Mouse (Mus musculus) ovary, adult 18-20 months (tissue): ENCODE data around the gene Acta1.

ENCODE experiments used
- DNase-seq: peaks from one replicate; pipeline ENCODE4 v3.0.0; 2022; ENCODE audit warnings: low spot score, mixed read lengths

Acta1 gene

GRCm38 (mm10) chr8:123883094-123883493 lies 11.5 kb downstream of the Acta1 start:
- no peak for DNase-seq

- DNase-seq: no peak
Measured at GRCm38 (mm10) chr8:123882412-123882811, 12.1 kb downstream of the Acta1 start.

- no peak for DNase-seq
Measured at GRCm38 (mm10) chr8:123880821-123881350, 13.7 kb downstream of the Acta1 start.

GRCm38 (mm10) chr8:123880271-123880670 lies 14.3 kb downstream of the Acta1 start:
- DNase-seq: no peak

- DNase-seq: no peak
Measured at GRCm38 (mm10) chr8:123877865-123878264, 16.7 kb downstream of the Acta1 start.

GRCm38 (mm10) chr8:123874324-123874723 lies 20.2 kb downstream of the Acta1 start:
- DNase-seq: no peak

GRCm38 (mm10) chr8:123873364-123873763 lies 21.2 kb downstream of the Acta1 start:
- DNase-seq: no peak

GRCm38 (mm10) chr8:123872048-123872447 lies 22.5 kb downstream of the Acta1 start:
- DNase-seq: no peak

- no peak for DNase-seq
Measured at GRCm38 (mm10) chr8:123866971-123867370, 27.6 kb downstream of the Acta1 start.

GRCm38 (mm10) chr8:123865786-123866185 lies 28.8 kb downstream of the Acta1 start:
- no peak for DNase-seq

- no peak for DNase-seq
Measured at GRCm38 (mm10) chr8:123860386-123860785, 34.2 kb downstream of the Acta1 start.

- peak; percentile 6 for DNase-seq
Measured at GRCm38 (mm10) chr8:123859648-123860259, 34.8 kb downstream of the Acta1 start, which contains the start of gene Ccsap. TSS of gene Ccsap (minus strand) at chr8:123860209.

GRCm38 (mm10) chr8:123858941-123859647 lies 35.5 kb downstream of the Acta1 start:
- peak; percentile 85 for DNase-seq

GRCm38 (mm10) chr8:123858574-123858940 lies 36.0 kb downstream of the Acta1 start:
- no peak for DNase-seq

GRCm38 (mm10) chr8:123857361-123857760 lies 37.2 kb downstream of the Acta1 start:
- no peak for DNase-seq

GRCm38 (mm10) chr8:123854733-123855475 lies 39.6 kb downstream of the Acta1 start:
- no peak for DNase-seq

GRCm38 (mm10) chr8:123854252-123854651 lies 40.3 kb downstream of the Acta1 start:
- no peak for DNase-seq

GRCm38 (mm10) chr8:123851590-123851989 lies 43.0 kb downstream of the Acta1 start:
- no peak for DNase-seq

GRCm38 (mm10) chr8:123849352-123849751 lies 45.2 kb downstream of the Acta1 start:
- no peak for DNase-seq

- no peak for DNase-seq
Measured at GRCm38 (mm10) chr8:123847546-123847945, 47.0 kb downstream of the Acta1 start.

GRCm38 (mm10) chr8:123846509-123846908 lies 48.0 kb downstream of the Acta1 start:
- DNase-seq: no peak

- DNase-seq: no peak
Measured at GRCm38 (mm10) chr8:123845991-123846390, 48.6 kb downstream of the Acta1 start.

- DNase-seq: no peak
Measured at GRCm38 (mm10) chr8:123845114-123845513, 49.4 kb downstream of the Acta1 start.
